Comparison of ENCODE assay signal across 8 mouse cellular contexts in genomic region chr3:131111151-131111850, GRCm38 (mm10). TPM values are rescaled to one million over a fixed set of nuclear protein-coding genes. Genes with fewer than 3 reads are reported as not detected.
A peak's percentile ranks its signal among the peaks of the same experiment; 100 is the strongest.
DNase-seq lines count a peak whose midpoint lies in the region; ATAC-seq and TF ChIP-seq lines count a peak whose summit lies in the region.

No protein-coding gene starts in this region.

- ATAC-seq in midbrain, postnatal 0 days (ENCODE audit: low FRiP score): 0 out of 2 replicates have a peak, but pooled peaks have one; percentile 17

- H3K27me3 ChIP-seq in midbrain, postnatal 0 days (ENCODE audit: insufficient read depth, low read length): 0 out of 2 replicates have a peak, but pooled peaks cover 11% of the 10 kb centered on the region

- no peak for TF ChIP-seq CTCF in midbrain, postnatal 0 days (IDR thresholded peaks at IDR 0.05)

- H3K4me1 ChIP-seq in midbrain, postnatal 0 days (ENCODE audit: insufficient read depth, low read length): no peaks in the 10 kb centered on the region; the same call in 1 of the 2 replicates

- peak overlapping the region; percentile 68 for H3K27ac ChIP-seq in midbrain, postnatal 0 days (ENCODE audit: low read depth, low read length)

- under 1% methylated on average over 59 of the region's 59 CpGs for WGBS in midbrain, postnatal 0 days

- peak overlapping the region; percentile 58 for H3K9ac ChIP-seq in midbrain, postnatal 0 days (replicated peaks; ENCODE audit: low read length, poor library complexity, severe bottlenecking)

- peak overlapping the region; percentile 58 for H3K4me3 ChIP-seq in midbrain, postnatal 0 days (ENCODE audit: low read depth, low read length)

- H3K4me2 ChIP-seq in midbrain, postnatal 0 days (ENCODE audit: low read depth, low read length, poor library complexity, severe bottlenecking): peak overlapping the region; percentile 80

- H3K36me3 ChIP-seq in midbrain, postnatal 0 days (ENCODE audit: insufficient read depth, low read length): no peaks in the 10 kb centered on the region

- DNase-seq in spleen, adult 18-20 months: peak; percentile 19 to 48
- DNase-seq in spleen, adult 12 weeks (ENCODE audit: low spot score): no peak
- DNase-seq in adrenal gland, postnatal 14 days: peak; percentile 76
- peak; percentile 6 for DNase-seq in gastrocnemius, postnatal 25 days
- DNase-seq in kidney, postnatal 10 days: peak; percentile 61
- no peak for DNase-seq in midbrain, postnatal 0 days (ENCODE audit: low spot score)
- DNase-seq in thymus, postnatal 0 days (ENCODE audit: low spot score): peak; percentile 48
- DNase-seq in right cerebral cortex, postnatal 36 days (ENCODE audit: low spot score in 2 of 2): no peak

- H3K9me3 ChIP-seq in midbrain, postnatal 0 days (ENCODE audit: low read length): no peaks in the 10 kb centered on the region

RNA-seq across cellular contexts. Expression of gene Lef1, which starts 1.0 kb away (rescaled TPM):
- 10.4 and 27.0 TPM in 2 replicates for total RNA-seq in adrenal gland, postnatal 14 days (2021)
- under 1 TPM; 0.13 to 0.35 TPM for total RNA-seq in gastrocnemius, postnatal 25 days (2021)
- 42.0 and 48.6 TPM in 2 replicates for total RNA-seq in midbrain, postnatal 0 days (2014; rRNA removed)
- 50.4 and 52.0 TPM in 2 replicates for polyA plus RNA-seq in midbrain, postnatal 0 days (2015; fragmentation: Nextera tagmentation; extraction: Ambion mirVana)
- 284 and 306 TPM in 2 replicates for polyA plus RNA-seq in thymus, postnatal 0 days (2015; fragmentation: Nextera tagmentation; extraction: Ambion mirVana)

Comparison
In these comparisons a context has a peak if more than half of its experiments do, and no peak if none do; other contexts are left out.
1. DNase-seq: peak in spleen, adult 18-20 months (2 of 2), adrenal gland, postnatal 14 days (single experiment), gastrocnemius, postnatal 25 days (single experiment), kidney, postnatal 10 days (single experiment) and thymus, postnatal 0 days (single experiment); none in spleen, adult 12 weeks (single experiment), midbrain, postnatal 0 days (single experiment) and right cerebral cortex, postnatal 36 days (0 of 2).